Mouse (Mus musculus) spleen, adult 2 months (tissue): ENCODE results near the gene Arf6.

Experiments used
- CTCF ChIP-seq: fragments of 200-500 bp; IDR thresholded peaks from 2 replicates; pipeline ENCODE4 v1.5.1; 2011; ENCODE audit warnings: mild to moderate bottlenecking, inconsistent platforms; ENCODE audit not compliant: insufficient read depth, insufficient read length, insufficient replicate concordance; ENCODE audit errors: extremely low read depth
- POLR2A ChIP-seq: fragments of 200-500 bp; IDR thresholded peaks from 2 replicates; pipeline ENCODE4 v1.6.1; 2011; ENCODE audit warnings: low read depth, low read length, inconsistent platforms

DNA sequence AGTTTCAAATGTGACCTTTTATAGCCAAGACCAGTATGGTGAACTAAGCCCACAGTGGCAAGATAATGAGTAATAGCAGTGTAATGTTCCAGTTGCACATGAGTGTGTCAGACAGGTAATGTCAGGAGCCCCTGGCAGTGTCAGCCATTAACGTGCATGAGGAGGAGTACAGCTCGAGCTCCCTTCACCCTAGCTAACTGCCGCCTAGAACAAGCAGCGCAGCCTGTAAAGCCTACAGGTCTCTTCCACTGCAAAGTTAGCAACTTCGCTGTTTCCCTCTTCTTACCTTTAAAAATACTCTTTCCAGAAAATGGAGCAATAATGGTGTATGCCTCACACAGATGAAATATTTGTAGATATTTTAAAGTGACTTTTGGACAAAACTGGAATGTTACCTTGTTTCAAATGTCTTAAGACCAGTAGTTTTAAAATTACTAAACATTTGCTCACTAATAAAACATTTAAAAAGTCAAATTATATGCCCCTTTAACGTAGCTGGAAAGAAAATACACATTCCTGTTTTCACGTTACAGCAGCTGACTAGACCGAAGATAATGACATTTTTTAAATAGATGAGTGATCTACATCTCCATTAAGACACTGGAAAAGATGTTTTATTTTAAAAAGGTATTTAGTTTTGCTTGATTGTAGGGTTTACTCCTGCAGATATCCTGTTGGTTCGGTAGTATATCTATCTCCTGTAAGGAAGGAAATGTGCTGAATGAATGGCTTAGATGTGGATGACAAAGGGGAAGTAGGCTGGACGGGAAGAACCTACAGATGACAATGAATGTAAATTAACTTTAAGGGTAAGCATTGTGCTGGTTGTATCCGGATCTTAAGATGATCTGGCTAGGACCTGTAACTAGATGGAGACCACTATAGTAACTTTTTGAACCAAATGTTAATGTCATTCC lies 2.2 kb downstream of the Arf6 start:
- TF ChIP-seq CTCF (no peak), POLR2A (no peak)
